Mouse (Mus musculus) bone marrow macrophage, adult 2 months (primary cell): ENCODE measurements at regions not wholly inside any gene's neighbourhood (a gene's known extent, or its start where the extent isn't known, plus 50 kb on each side); places are given as distances from the start of the nearest gene placed in this dataset.

ENCODE experiments used
- CTCF ChIP-seq: IDR thresholded peaks from 2 replicates; pipeline ENCODE4 v1.5.1; 2012; ENCODE audit warnings: low read depth, mild to moderate bottlenecking, low read length, moderate library complexity
- POLR2A ChIP-seq: IDR thresholded peaks from 2 replicates; pipeline ENCODE4 v1.6.1; 2012; ENCODE audit warnings: mild to moderate bottlenecking, low read depth, low read length, borderline replicate concordance

- TF ChIP-seq POLR2A (no peak), CTCF (no peak)
Measured at GRCm38 (mm10) chr11:8716858-8717257, 52.5 kb upstream of the Tns3 start.
